Mouse (Mus musculus) kidney, postnatal 14 days (tissue): Measurements from ENCODE around the gene Ehhadh.
"Not testable (repeated sequence)": the region's sequence is repeated elsewhere in the genome, so short reads cannot be mapped to it uniquely, and the experiment has no call there.

Experiments
- DNase-seq: peaks from one replicate; pipeline ENCODE4 v3.0.0; 2022; ENCODE audit warnings: mixed read lengths

The Ehhadh gene

DNA sequence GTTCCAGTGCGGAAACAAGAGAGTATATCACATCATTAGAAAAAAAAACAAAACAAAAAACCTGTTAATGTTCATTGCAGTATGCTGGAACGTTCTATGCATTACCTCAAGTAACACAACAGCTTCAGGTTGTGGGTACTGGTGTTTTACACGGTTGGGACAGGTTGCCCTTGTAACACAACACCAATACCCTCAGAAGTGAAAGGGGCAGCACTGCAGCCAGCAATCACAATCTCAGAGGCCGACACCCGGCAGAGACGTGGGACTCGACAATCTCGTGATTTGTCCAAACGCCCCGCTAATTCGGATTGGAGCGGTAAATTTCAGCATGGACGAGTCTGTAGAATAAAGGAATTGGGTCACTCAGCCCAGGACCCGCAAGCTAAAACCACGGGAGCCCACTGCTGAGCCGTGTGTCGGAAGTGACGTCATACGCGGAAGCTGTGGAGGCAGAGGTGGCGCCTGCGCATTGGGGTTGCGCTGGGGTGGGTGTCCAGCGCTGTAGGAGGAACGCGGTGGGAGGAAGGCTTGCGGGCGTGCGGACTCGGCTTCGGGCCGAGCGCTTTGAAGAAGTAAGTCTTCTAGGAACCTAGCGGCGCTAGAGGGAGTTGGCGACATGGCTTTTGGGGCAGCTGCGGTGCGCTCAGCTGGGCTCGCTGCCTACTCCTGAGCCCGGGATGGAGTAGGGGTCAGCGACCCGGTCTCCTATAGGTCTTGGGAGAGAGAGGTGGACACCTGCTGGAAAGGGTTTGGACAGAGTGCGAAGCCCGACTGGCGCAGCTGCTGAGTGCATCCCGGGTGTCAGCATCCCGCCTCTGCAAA, 6.5 kb upstream of the Ehhadh start, which contains the start of gene Map3k13:
TSS of gene Map3k13 (plus strand) at position 472 of the 822 bp plus-strand sequence.
- peak; percentile 96 for DNase-seq

DNA sequence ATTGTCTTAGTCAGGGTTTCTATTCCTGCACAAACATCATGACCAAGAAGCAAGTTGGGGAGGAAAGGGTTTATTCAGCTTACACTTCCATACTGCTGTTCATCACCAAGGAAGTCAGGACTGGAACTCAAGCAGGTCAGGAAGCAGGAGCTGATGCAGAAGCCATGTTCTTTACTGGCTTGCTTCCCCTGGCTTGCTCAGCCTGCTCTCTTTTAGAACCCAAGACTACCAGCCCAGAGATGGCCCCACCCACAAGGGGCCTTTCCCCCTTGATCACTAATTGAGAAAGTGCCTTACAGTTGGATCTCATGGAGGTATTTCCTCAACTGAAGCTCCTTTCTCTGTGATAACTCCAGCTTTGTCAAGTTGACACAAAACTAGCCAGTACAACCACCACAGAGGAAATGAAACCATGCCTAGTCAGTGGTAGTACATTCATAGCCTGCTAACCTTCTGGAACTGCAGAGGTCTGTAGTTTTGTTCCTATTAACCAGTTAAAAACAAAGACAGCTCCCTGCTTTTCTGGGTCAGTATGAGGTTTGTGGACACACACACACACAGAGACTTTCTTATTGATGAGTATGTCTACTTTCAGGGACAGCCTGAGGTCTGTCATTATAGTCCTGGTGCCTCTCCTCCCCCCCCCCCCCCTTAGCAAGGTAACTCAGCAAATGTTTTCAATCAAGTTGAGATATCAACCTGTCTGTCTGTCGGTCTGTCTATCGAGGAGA, 5.6 kb upstream of the Ehhadh start:
- DNase-seq = not testable (repeated sequence)

DNA sequence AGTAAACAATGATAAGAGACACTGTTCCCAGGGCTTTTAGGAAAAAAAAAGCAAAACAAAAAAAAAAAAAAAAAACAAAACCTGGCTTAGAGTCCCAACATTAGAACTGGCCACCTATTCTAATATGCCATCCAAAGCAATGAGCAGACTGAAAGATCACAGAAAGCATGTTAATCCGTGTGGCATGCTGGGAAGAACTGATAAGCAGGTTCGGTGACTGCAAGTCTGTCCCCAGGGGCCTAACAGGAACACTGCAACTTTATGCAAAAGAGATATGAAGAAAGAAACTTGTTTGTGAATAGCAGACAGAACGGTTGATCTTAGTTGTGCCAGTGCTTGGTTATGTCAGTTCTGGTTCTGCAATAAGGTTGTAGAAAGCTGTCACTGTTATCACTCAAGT, 4.2 kb upstream of the Ehhadh start:
- DNase-seq = no peak

DNA sequence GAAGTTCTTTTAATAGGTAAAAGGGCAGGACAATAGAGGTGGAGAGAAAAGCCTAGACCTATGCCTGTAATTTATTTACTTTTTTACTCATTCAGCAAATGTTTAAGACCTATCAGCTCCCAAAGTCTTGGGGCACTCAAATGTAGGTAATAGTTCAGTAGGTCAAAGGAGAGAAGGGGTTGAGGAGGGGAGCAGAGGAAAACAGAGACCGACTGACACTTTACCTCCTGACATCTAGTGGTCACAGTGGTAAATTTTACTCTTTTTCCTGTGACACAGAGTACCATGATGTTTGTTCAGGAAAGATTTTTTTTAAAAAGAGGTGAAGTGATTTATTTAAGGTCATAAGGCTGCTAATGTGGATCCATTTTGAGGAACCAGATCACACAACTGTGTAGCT, 2.9 kb upstream of the Ehhadh start:
- peak; percentile 29 for DNase-seq

DNA sequence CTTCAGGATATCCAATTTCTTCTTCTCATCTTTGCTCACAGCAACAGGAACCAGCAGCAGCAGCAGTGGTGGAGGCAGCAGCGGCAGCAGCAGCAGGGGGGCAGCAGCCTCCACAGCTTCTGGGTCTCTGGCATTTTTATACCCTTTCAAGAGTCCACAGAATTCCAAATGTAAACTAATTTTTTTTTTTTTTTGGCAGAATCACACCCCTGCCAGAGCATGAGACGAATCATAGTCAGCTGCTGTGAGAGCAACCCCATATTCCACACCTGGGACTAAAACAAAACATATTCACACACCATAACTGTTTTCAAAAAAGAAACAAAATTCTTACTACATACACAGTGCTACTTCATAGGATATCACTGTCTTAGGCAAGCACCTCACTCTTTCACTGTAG, 1.6 kb upstream of the Ehhadh start:
- no peak for DNase-seq

DNA sequence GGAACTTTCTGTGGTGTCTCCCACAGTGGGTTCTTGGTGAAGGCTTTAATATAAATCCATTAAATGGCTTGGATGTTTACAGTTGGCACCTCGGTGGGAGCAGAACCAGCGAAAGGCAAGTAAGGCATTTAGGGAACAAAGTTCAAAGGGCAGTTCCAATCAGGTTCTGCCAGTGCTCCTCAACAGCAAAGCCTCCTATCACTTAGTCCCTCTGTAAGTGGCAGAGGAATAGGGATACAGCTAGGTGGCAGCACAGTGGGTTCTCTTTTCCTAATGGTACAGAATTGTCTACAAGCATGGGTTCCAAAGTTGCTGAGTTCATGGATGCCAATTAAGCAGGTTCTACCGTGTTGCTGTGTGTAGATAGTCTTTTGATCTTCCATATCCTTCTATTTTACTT, 974 bp upstream of the Ehhadh start:
- peak; percentile 24 for DNase-seq

DNA sequence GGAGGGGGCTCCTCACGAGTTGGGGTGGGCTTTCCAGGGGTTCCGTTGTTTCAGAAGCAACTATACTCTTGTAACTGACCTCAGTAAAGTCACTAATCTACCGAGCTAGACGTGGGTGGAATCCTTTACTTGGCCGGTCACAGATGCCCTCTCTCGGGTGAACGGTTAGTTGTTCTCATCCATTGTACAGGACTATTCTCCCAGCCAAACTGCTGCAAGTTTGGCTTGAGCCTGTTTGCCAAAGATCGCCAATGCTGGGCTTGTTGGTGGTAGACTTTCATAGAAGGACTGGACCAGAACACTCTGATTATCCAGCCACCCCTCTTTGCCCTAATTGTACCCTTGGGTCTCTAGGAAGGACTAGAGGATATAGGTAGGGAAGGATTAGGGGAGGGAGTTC, 1.3 kb downstream of the Ehhadh start:
- no peak for DNase-seq

DNA sequence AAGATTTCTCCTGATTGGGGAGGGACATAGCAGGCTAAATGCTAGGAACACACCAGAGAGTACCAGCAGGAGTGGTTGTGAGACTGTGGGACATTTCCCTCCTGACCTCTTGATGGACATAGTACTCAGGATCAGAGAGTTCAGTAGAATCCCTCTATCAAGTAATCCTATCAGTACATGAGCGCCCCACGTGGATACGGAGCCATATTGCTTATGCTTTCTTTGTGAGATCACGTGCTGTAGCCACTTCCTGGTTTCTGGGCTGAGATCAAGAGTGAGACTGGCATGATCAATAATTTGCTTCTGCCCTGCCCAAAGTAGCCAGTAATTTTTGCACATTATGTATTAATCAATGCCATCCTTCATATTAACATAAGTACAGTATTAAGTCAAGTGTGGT, 2.6 kb downstream of the Ehhadh start:
- no peak for DNase-seq

DNA sequence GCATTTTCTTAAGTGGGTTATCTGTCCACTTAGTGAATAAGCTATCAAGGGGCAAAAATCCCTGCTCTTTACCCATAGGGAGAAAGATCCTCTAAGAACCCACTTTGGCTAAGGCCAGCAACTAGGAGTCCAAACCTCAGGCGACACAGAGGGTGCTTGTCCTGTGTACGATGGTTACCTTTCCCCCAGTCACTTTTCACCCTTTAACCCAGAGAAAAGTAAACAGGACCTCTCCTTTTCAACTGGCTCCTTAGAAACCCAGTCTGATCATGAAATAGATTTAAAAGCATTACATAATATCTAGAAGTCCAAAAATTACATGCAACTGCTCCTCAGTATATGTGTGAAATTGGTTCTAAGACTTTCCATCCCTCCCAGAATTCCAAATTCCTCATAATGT, 4.8 kb downstream of the Ehhadh start:
- DNase-seq = no peak

DNA sequence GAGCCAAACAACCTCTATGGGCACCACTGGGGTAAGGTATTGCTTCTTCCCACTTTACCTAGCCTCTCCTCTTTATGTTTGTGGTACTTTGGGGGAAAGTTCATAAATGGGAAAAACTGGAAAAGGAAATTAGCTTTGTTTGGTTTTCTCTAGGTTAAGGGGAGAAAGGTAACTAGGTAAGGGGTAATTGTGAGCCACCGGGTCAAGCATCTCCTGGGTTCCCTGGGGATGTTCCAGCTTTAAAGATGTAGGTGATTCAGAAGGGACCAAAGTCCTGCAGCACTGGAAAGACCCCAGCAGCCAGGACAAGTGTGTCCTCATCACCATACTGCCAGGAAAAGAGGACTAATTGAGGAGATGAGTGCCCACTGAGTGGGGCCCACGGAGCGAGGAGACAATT, 5.7 kb downstream of the Ehhadh start:
- DNase-seq = no peak

DNA sequence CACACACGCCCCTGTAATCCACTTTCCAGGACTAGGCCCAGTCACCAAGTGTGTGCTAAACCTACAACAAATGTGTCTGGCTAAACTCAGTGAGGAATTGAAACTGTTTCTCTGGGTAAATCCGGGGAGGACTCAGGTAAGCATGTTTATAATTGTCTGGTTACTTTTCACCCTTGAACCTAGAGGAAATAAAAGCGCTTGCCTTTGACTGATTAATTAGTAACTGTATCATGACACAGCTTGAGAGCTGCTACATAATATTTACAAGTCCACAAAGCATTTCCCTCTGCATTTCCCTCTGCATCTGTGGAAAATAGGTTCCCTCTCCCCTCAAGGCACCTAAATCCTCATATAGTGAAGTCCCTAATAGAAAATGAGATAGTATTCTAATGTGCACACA, 6.3 kb downstream of the Ehhadh start:
- DNase-seq = no peak

DNA sequence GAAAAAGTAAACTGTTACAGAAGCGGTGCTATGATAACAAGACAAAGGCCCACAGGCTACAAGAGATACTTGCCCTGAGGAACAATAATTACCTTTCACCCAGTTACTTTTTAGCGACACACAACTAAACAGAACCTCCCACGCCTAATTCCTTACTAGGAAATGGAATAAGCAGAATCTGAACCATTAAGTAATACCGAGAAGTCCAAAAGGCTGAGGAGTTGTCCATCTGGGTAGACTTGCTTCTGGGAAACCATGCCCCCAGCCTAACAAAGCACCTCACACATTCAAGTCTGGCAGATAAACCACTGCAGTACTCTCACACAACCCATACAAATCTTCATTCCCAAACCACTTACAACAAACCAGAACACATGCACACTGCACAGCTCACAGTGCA, 8.5 kb downstream of the Ehhadh start:
- no peak for DNase-seq

DNA sequence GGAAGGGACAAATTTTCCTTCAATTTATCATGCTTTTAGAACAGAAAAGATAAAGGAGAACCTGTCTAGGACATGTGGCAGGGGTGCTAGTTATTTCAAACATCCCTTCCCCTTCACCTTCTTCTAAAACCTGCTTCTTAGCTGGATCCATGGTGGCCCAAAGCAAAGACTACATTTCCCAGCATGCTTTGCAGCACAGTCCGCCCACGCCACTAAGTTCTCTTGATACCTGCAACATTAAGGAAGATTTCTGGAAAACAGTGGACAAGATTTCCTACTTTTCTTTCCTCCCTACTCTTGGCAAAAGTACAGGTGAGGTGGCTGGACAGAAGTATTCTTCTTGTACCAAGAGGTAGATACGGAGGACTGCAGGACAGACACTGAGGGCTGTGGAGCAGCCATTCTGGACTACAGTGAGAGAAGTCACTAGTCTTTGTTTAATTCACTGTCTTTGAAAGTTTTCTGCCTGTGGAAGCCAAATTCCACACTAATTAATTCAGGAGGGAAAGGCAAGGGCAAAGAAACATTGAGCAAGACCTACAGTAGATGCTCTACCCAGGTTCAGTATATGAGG, 9.2 kb downstream of the Ehhadh start:
- peak; percentile 41 for DNase-seq

DNA sequence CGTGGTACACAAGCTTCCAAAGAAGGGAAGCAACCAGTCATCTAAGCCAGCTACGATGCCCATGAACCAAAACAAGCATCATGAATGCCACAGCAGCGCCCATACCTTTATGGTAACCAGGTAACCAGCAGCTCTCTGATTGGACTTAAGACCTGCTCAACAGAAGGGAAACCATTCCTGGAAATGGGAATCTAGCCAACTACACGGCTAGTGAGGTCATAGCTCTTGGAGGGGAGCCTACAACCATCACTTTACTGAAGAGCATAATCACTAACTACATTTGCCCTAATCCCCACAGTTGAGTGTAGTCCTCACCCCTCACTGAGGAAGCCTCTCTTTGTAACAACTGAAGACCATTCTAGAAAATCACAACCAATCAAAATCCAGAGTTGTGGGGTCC, 12.9 kb downstream of the Ehhadh start:
- DNase-seq = peak; percentile 32

DNA sequence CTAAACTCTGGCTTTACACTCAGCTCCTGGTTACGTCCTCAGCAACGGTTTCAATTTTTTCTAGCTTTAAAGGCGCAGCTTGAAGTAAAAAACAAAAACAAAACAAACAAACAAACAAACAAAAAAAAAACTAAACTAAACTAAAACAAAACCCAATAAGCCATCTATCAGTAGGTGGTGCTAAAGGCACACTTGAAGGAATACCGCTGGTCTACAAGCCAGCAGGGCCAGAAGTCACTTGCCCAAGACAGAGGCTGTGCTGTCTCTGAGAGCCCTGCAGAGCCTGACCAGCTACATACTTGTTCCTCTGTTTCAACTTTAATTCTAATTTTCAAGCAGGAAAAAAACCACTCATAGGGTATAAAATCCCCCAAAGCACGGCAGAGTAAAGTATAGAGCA, 17.9 kb downstream of the Ehhadh start:
- peak; percentile 48 for DNase-seq

DNA sequence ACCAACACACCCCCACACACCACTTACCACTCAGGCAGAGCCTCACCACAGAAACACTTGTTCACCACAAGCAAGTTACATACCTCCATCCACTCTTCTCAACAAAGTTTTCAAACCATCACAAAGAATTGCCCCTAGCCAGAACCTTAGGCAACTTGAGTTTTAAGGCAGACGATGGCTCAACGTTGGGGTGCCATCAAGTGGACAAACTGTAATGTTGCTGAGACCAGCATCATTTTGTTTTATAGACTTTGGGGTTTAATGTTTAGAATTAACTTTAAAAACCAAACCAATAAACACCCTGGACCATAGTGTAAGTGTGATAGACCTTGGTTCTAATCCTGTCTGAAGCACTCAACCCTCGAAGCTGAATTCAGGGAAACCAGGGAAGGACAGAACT, 19.4 kb downstream of the Ehhadh start:
- DNase-seq = no peak

DNA sequence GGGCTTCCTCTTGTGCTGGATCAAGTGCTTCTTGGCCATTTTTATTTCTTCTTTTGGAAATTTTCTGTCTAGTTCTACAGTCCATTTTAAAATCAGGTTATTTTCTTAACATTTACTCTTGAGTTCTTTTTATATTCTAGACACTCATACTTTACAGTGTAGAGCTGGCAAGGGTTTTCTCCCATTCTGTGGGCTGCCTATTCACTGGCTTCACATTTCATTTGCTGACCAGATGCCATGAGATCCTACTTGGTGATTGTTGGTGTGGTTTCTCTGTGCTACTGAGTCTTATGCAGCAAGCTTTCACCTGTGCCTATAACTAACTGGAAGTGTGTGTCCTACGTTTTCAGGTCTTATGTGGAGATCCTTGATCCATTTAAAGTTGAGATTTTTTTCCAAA, 29.2 kb downstream of the Ehhadh start:
- no peak for DNase-seq

DNA sequence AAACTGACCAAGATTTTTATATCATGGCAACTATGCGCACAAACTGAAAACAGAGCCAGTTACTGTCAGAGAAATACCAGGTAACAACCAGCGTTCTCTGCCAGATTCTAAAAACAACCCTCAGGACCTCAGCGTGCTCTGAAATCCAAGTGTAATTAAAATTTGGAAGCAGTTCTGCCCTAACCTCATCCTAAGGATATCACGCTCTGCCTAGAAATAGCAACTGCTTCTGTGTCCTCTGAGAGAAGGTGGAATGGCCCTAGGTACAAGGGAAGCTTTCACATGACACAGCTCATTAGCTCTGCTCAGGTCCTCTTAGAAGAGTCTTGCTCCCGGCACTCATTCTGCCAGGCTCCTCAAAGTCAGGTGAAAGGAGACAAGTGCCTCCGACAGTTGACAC, 44.2 kb downstream of the Ehhadh start:
- DNase-seq = no peak

DNA sequence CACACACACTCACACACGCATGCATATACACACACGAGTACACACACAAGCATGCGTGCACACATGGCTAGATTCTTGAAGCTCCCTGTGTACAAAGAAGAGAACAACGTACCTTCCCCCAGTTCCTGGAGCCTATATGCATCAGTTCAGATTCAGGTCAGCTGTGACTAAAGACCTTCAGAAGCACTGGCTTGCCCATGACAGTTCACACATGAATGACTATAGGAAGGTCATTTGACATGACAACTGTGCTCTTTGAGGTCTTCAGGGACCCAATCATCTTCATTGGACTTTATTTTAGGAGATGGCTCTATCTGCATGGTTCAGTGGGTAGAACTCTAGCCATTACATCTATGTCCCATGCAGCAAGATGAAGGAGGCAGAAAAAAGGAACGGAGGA, 44.7 kb downstream of the Ehhadh start:
- no peak for DNase-seq

DNA sequence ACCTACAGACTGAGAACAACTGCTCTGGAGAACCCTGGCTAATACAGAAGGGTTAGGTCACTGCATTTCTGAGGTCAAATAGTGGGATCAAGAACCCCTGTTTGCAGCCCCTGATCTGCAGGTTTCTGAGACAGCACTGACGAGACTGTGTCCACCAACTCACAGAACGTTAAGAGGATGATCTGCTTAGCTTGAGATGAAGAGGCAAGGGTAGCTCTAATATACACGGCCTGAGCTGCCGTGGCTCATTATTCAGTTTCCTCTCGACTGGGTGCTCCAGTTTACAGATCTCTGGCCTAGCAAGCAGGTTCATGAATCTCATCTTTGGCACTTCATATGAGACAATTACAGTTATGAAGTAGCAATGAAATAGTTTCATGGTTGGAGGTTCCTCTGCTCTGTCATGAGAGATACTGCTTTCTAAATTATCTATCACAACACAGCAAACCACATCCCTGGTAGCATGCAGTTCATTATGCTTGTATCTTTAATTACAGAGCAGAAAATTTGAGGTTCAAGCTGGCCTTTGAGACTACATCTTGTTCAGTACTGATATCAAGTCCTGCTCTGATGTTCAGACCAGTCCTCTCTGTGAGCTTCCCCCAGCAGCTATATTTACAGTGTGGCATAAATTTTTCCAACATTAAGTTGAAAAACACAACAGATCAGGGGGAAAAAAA, 45.3 kb downstream of the Ehhadh start:
- no peak for DNase-seq

DNA sequence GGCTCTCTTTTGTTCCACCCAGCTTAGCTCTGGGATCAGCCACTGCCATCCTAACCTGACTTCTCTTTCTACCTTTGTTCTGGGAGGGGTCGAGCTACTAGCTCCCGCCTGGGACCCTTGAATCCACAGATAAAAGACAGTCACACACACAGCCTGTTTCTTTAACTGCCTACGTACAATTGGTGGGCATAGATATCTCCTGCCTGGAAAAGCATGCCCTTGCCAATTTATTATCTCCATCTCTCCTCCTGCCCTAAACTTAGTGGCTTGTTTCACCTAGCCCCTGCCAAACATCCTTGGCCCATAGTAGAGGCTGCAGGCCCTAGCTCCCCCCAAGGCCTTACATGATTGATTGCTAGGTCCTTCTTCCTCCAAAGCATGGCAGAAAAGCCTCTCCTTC, 46.1 kb downstream of the Ehhadh start:
- DNase-seq = no peak

DNA sequence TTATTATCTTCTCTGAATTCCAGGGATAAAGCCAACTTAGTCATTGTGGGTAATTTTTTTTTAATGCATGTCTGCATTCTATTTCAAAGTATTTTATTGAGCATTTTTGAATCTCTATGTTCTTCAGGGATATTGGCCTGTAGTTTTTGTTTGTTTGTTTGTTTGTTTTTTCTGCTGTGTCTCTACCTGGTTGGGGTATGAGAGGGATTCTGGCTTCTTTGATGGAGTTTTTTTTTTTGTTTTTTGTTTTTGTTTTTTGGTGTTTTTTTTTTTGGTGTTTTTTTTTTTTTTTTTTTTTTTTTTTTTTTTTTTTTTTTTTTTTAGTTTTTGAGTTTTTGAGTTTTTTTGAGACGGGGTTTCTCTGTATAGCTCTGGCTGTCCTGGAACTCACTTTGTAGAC, 52.0 kb downstream of the Ehhadh start:
- DNase-seq = no peak

DNA sequence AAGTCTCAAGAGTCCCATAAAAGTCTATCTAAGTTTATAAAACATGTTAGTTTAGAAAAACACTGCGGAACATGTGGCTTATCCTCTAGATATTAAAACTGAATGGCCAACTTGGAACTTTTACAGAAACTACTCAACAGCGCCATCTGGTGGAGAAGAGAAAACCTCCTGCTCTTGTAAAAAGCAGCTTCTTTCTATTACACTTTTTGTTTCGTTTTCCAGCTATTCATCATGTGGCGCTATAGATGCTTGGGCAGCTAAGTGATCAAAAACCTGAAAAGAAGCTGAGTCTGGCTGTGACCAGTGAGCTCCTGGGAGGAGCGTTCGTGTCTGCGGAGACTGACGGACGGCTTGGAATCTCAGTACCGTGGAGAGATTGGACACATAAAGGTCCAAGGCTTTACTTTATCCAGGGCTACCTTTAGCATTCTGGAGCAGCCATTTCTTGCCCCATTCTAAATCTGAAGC, 59.7 kb downstream of the Ehhadh start:
- DNase-seq = peak; percentile 81
